Mouse (Mus musculus) T-helper 17 cell (primary cell): Measurements from ENCODE around the gene M1ap.

Experiments used
- in situ Hi-C, 2 experiments: fragments of 300-600 bp; cut with MboI, MseI; formaldehyde crosslinking; loops; 1 replicate in 1 of 2; 2 replicates in 1 of 2; pipeline ENCODE4 v1.15.1; 2025; ENCODE audit warnings: high pct_unique_total_duplicates in 2 of 2

Gene M1ap

DNA sequence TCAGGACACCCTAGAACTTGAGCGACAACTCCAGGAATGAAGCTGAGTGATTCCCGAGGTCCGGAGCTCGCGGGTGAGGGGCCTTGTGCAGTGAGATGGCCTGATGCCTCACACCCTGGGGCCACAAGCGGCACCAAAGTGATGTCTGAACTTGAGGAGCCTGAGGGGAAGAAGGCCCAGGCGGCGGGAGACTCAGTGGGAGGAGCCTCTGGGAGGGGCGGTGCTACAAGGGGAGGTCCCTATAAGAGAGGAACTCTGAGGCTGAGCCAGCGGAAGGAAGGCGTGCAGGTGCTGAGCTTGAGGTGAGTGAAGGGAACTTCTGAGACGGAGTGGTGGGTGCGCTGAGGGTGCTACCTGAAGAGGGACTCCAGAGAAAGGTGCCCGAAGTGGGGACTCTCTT is at the start of gene M1ap:
Gene M1ap, plus strand, starts transcription at position 252 of the 400 bp plus-strand sequence.
- in situ Hi-C loops = no loop called here

DNA sequence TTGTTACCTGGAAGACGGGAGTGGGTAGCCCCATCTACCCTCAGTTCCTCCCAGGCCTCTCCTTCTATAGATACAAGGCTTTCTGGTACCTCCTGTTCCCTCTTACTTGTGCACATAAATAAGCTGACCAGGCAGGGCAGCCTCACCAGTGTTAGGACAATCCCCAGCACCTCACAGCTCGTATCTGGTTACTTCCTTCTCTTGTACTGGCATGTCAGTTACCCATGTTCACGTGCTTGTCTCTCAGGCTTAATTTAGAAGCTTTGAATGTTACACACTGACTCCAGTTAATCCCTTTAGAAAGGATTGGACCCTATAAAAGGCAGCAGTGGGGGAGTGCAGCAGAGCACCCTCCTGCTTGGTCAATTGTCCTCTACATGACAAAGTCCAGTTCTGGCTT is 49.4 kb upstream of the M1ap start:
- in situ Hi-C loops = no loop called here

DNA sequence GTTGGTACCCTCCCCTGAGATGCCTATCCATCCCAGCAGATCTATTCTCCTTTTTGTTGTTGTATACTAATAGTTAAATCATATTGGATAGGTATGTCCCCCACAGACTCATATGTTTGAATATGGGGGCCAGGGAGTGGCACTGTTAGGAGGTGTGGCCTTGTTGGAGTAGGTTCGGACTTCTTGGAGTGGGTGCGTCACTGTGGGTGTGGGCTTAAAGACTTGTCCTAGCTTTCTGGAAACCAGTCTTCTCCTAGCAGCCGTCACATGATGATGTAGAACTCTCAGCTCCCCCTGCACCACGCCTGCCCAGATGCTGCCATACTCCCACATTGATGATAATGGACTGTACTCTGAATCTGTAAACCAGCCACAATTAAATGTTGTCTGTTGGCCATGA is 48.5 kb upstream of the M1ap start:
- in situ Hi-C loops = no loop called here

DNA sequence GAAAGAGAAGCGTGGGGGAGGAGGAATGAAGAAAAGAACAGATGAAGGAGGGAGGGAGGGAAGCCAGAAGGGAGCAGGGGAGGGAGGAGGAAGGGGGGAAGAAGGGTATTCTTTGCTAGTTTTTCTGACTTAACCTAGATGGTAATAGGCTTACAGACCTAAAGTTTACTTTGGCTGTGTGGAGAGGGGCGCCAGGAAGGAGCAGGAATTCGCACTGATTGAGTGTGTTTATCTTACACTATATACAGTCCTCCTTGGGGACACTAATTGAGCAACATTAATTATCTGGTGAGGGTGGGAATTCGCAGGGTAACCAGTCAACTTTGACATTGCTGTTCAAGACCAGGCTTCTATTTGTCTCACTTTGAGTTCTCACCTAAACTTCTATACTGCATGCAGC is 48.0 kb upstream of the M1ap start:
- in situ Hi-C loops = no loop called here

DNA sequence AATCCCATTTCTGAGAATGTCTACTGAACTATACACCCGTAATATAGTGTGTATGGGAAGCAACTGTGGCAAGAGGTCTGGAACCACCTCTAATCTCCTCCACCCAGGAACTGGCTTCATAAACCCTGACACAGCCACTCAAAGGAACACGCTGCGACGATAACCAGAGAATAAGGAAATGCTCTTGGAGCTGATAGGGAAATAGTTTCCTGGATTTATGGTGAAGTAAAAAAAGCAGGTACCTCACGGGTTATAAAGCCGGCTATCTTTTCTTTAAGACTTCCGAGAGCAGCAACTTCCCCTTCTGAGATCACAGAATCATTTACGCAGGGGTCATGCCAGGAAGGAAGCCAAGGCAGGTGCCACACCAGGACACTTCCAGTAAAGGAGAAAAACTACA is 44.1 kb upstream of the M1ap start:
- in situ Hi-C loops = loop anchor here in 1 of 2 experiments (5.0 to 10.0 kb wide), 2 partner anchors 75 to 128 kb away; partner anchors contain the start of gene Hk2

GRCm38 (mm10) chr6:82906985-82907384 is 39.7 kb upstream of the M1ap start:
- in situ Hi-C loops = loop anchor here in 1 of 2 experiments (10.0 kb wide), 1 partner anchor 132 kb away; the partner anchor contains the start of gene Hk2

GRCm38 (mm10) chr6:82908034-82908433 is 38.7 kb upstream of the M1ap start:
- in situ Hi-C loops = loop anchor here in 1 of 2 experiments (10.0 kb wide), 1 partner anchor 133 kb away; the partner anchor contains the start of gene Hk2

DNA sequence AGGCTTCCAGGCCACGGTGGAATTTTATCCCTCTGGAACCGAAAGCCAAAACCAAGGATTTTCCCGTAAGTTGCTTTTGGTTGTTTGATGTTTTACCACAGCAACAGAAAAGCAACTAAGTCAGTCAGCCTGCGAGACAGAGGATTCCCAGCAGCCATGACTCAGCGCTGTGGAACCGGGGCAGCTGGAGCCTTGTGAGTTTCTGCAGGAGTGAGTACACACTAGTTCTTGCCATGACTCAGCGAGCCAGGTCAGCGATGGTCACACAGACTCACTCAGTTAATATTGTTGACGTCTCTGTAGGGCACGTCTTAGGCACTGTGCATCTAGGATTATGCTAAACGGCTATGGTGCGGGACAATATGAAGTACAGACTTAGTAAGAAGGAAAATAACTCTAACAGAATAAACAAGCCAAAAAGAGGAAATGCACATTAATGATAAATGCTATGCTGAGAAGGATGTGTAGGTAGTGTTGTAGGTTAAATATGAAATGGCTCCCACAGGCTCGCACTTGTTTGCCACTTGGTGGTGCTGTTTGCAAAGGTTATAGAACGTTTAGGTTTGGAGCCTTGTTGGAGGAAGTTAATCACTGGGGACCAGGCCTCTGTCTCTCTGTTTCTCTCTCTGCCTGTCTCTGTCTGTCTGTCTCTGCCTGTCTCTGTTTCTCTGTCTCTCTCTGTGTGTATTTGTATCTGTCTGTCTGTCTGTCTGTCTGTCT is 37.4 kb upstream of the M1ap start:
- in situ Hi-C loops = loop anchor here in 1 of 2 experiments (10.0 kb wide), 1 partner anchor 134 kb away; the partner anchor contains the start of gene Hk2

GRCm38 (mm10) chr6:82911303-82911702 is 35.4 kb upstream of the M1ap start:
- in situ Hi-C loops = no loop called here

DNA sequence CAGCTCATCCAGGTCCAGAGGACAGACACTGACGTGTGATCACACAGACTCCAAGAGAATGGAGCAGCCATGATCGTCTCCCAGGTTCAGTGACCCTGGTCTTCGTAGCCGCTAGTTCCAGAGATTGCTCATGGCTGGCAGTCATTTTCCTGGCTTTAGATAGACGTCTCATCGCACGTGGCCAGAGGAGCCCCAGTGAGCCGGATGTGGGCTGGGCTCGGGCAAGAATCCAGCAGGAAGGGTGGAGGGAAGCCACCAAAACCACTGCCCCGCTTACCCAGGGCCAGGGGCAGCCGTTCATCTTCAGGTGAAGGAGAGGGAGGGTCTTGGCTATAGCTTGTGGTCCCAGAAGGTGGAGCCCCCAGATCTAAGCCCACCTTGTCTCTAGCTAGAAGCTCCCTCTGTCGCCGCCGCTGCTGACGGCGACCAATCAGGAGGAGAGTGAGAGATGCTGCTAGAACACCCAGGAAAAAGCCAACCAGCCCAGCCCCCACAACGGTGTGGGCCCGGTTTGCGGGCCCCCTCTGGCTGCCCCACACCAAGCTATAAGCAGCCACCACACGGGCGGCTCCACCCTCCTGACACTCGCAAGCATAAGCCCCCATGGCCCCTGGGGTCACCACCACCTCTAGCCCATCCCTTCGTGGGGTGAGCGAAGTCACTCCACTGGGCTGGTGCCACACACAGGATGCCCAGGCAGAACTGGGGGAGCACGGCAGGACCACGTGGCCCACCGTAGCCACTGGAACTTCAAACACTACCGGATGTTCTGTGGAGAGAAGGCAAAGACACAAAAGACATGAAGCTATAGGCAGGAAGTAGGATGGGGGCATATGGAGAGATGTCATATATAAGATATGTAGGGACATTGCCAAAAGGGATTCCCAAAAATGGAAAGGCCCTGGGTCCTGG is 33.1 kb upstream of the M1ap start:
- in situ Hi-C loops = no loop called here

DNA sequence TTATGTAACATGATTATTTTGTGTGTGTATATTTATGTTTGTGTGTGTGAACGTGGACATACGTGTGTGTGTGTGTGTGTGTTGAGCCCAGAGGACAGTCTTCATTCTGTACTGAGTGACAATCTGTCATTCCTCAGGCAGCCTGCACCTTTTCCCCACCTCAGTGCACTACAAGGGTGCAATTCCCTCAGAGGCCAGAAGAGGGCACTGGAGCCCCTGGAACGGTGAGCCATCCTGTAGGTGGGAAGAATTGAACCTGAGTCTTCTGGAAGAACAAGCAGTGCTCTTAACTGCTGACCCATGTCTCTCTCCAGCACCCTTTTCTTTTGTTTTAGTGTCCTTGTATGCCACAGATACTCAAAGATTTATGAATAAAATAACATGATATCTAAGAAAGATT is 30.8 kb upstream of the M1ap start:
- in situ Hi-C loops = loop anchor here in 1 of 2 experiments (5.0 kb wide), 2 partner anchors 51 to 361 kb away; no protein-coding TSS in a partner anchor

DNA sequence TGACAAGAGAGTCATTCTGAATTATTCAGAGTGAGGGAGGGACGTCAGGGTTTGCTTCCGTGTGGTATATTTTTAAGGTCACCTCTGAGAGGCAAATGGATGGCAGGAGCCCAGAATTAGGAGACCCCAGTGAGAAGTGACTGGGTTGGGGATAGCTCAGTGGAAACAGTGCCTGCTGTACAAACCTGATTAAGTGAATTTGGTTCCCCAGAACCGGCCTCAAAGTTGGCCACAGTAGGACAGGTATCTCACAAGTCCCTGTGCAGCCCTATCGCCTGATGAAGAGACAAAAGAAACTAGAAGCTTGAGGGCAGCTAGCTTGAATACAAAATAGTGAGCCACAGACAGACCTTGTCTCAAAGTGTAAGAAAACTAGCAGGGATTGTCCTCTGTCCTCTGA is 30.2 kb upstream of the M1ap start:
- in situ Hi-C loops = loop anchor here in 1 of 2 experiments (5.0 kb wide), 2 partner anchors 51 to 361 kb away; no protein-coding TSS in a partner anchor

DNA sequence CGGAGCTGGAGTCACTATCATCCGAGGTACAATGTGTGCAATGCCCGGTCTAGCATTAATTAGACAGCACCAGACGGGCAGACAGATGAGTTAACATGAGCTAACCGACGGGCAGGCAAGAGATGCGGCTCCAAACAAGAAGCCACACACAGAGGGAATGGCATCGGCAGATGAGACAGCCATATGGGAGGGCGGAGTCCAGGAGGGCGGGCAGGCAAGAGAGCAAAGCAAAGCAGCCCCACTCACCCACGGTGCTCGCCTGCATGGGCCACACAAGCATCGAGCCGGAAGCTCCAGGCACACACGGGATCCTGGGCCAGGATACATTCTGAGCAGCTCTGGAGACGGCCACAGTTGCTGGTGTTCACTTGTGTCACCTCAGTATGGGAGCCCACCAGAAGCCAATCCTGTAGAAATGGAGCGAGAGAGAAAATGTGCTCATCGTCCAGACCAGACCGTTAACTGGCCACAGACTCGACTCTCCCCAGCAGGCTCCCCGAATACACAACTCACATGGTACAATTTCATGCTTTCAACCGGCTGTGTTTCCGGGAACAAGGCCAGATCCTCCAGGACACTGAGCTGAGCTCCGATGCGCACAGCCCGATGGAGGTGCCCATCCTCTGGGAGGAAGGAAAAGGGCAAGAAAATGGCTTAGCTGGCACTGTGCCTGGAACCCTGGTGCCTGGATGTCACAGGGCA is 29.5 kb upstream of the M1ap start:
- in situ Hi-C loops = loop anchor here in 1 of 2 experiments (5.0 kb wide), 2 partner anchors 50 to 360 kb away; no protein-coding TSS in a partner anchor

DNA sequence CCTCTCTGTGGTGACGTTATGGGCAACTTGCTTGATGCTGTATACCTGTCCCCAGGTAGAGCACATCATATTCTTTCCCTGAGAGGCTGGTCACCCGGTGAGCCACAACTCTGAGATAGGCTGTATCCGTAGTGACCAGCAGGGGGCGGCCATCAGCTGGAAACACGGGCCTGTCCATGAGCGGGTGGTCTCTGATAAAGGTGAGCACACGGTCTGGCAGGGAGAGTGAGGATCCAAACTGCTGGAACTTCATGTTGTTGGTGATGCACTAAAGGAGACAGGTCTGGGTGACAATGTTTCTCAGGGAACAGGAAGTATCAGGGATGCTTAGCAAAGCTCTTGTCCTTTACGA is 28.9 kb upstream of the M1ap start:
- in situ Hi-C loops = loop anchor here in 1 of 2 experiments (5.0 kb wide), 2 partner anchors 50 to 360 kb away; no protein-coding TSS in a partner anchor

DNA sequence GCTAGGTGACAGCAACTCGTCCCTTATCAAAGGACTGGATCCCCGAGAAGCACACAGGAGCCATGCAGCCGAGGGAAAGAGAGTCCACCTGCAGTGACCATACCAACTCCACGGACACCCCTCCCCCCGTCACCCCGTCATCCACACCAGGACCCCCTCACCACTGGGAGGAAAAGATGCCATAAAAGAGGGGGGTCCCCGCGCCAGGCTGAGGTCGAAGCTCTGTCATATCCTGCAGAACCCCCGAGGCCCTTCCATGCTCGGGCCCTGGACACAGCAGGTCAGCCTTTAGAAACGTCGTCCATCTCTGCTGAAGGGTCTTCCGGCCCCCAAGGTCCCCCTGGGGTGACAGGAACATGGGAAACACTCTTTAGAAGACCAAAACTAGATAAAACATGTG is 28.3 kb upstream of the M1ap start:
- in situ Hi-C loops = loop anchor here in 1 of 2 experiments (5.0 kb wide), 2 partner anchors 49 to 359 kb away; no protein-coding TSS in a partner anchor

GRCm38 (mm10) chr6:82919520-82919919 is 27.2 kb upstream of the M1ap start:
- in situ Hi-C loops = loop anchor here in 1 of 2 experiments (5.0 kb wide), 2 partner anchors 48 to 358 kb away; no protein-coding TSS in a partner anchor

- in situ Hi-C loops = loop anchor here in 1 of 2 experiments (5.0 kb wide), 1 partner anchor 46 kb away; no protein-coding TSS in a partner anchor
These were observed 25.1 kb upstream of the M1ap start for GRCm38 (mm10) chr6:82921426-82922224.

DNA sequence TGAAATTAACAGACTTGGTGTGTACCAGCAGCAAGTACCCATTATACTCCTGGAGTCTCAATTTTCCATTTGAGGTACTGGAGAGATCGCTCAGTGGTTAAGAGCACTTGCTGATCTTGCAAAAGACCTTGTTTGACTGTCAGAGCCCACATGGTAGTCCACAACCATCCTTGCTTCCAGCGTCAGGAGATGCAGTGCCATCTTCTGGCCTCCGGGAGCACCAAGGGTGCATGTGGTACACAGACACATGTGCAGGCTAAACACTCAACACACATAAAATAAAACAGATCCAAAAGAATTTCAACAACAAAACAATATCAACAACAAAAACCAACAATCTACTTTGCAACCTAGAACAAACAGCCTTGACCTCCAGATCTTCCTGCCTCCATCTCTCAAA is 21.7 kb upstream of the M1ap start:
- in situ Hi-C loops = no loop called here

DNA sequence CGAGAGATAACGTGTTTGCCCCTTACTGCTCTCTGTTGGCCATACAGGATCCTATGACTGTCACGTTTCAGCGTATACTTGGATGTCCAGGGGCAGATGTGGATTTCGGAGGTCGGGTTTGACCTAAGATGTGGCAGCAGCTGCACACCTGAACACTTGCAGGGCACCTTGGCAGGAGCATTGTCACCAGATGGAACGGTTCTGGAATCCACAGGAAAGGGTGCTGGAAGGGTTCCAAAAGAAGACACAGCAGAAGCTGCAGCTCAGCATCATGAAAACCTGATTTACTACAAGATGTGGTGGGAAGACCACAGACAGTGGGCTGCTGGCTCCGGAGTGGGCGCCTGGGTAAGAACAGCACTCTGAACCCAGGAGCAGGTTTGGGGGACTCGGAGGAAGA is 20.6 kb upstream of the M1ap start:
- in situ Hi-C loops = no loop called here

GRCm38 (mm10) chr6:82926528-82926927 is 20.2 kb upstream of the M1ap start:
- in situ Hi-C loops = no loop called here
